Mouse (Mus musculus): Measurements from ENCODE around the gene D630045J12Rik. TPM values are rescaled to one million over a fixed set of nuclear protein-coding genes. Genes with fewer than 3 reads are reported as not detected.

Gene D630045J12Rik
- polyA plus RNA-seq, 1 experiment from 2014 or later: 2.4 TPM

- Histone ChIP-seq H3K4me1 (ENCODE audit: control insufficient read depth, insufficient read depth, low read length) (no peaks in the 10 kb centered on the region), H3K27ac (ENCODE audit: low read length) (no peak overlapping the region), H3K9ac (ENCODE audit: low read length) (no peak overlapping the region), H3K4me3 (replicated peaks; ENCODE audit: low read length) (no peak overlapping the region), H3K9me3 (replicated peaks; ENCODE audit: control insufficient read depth, low read length) (no peaks in the 10 kb centered on the region), H3K36me3 (ENCODE audit: control insufficient read depth, insufficient read depth, low read length) (no peaks in the 10 kb centered on the region), H3K27me3 (ENCODE audit: control insufficient read depth, insufficient read depth, low read length) (no peaks in the 10 kb centered on the region), H3K4me2 (ENCODE audit: low read depth, low read length) (no peak overlapping the region)
- WGBS: 66% methylated on average over 5 of the region's 5 CpGs
- no peak; the same call in 1 of the 2 replicates for ATAC-seq (ENCODE audit: insufficient read depth, low FRiP score)
These were observed 9.8 kb upstream of the D630045J12Rik start for GRCm38 (mm10) chr6:38263393-38264159.

DNA sequence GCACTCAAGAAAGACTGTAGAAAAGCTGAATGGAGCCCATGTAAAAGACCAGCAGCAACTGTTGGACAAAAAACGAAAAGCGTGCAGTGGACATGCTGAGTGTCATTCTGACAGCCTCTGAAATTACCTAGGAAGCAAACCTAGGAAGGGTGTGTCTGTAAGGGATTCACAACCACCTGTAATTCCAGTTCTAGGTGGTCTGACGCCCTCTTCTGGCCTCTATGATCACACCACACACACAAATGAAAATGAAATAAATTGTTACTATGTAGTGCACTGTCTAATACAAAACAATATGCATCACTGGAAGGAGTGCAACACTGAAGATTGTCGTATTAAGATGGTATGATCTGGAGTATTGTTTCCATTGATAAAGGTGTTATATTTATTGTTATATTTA lies 8.1 kb upstream of the D630045J12Rik start:
- Histone ChIP-seq H3K27ac (ENCODE audit: low read length) (no peak overlapping the region), H3K9me3 (replicated peaks; ENCODE audit: control insufficient read depth, low read length) (no peaks in the 10 kb centered on the region), H3K4me2 (ENCODE audit: low read depth, low read length) (no peak overlapping the region), H3K9ac (ENCODE audit: low read length) (no peak overlapping the region), H3K4me3 (replicated peaks; ENCODE audit: low read length) (no peak overlapping the region), H3K27me3 (ENCODE audit: control insufficient read depth, insufficient read depth, low read length) (no peaks in the 10 kb centered on the region), H3K4me1 (ENCODE audit: control insufficient read depth, insufficient read depth, low read length) (no peaks in the 10 kb centered on the region), H3K36me3 (ENCODE audit: control insufficient read depth, insufficient read depth, low read length) (no peaks in the 10 kb centered on the region)
- ATAC-seq (ENCODE audit: insufficient read depth, low FRiP score): no peak
- 71% methylated on average over 4 of the region's 4 CpGs for WGBS

GRCm38 (mm10) chr6:38257506-38257905 lies 3.7 kb upstream of the D630045J12Rik start:
- Histone ChIP-seq H3K27ac (ENCODE audit: low read length) (no peak overlapping the region), H3K4me1 (ENCODE audit: control insufficient read depth, insufficient read depth, low read length) (peaks cover 11% of the 10 kb centered on the region), H3K9me3 (replicated peaks; ENCODE audit: control insufficient read depth, low read length) (no peaks in the 10 kb centered on the region), H3K4me3 (replicated peaks; ENCODE audit: low read length) (no peak overlapping the region), H3K36me3 (ENCODE audit: control insufficient read depth, insufficient read depth, low read length) (no peaks in the 10 kb centered on the region), H3K27me3 (ENCODE audit: control insufficient read depth, insufficient read depth, low read length) (no peaks in the 10 kb centered on the region), H3K4me2 (ENCODE audit: low read depth, low read length) (no peak overlapping the region), H3K9ac (ENCODE audit: low read length) (no peak overlapping the region)
- no peak for ATAC-seq (ENCODE audit: insufficient read depth, low FRiP score)
- 95% methylated on average over 8 of the region's 8 CpGs for WGBS

- ATAC-seq (ENCODE audit: insufficient read depth, low FRiP score): no peak
These were observed 3.0 kb upstream of the D630045J12Rik start for GRCm38 (mm10) chr6:38256793-38257192.

GRCm38 (mm10) chr6:38255794-38256193 lies 2.0 kb upstream of the D630045J12Rik start:
- Histone ChIP-seq H3K9me3 (replicated peaks; ENCODE audit: control insufficient read depth, low read length) (no peaks in the 10 kb centered on the region), H3K4me1 (ENCODE audit: control insufficient read depth, insufficient read depth, low read length) (peaks cover 15% of the 10 kb centered on the region), H3K9ac (ENCODE audit: low read length) (no peak overlapping the region), H3K36me3 (ENCODE audit: control insufficient read depth, insufficient read depth, low read length) (no peaks in the 10 kb centered on the region), H3K27ac (ENCODE audit: low read length) (no peak overlapping the region), H3K4me2 (ENCODE audit: low read depth, low read length) (no peak overlapping the region), H3K4me3 (replicated peaks; ENCODE audit: low read length) (no peak overlapping the region), H3K27me3 (ENCODE audit: control insufficient read depth, insufficient read depth, low read length) (no peaks in the 10 kb centered on the region)
- WGBS: 75% methylated on average over 2 of the region's 2 CpGs
- ATAC-seq (ENCODE audit: insufficient read depth, low FRiP score): no peak

More at GRCm38 (mm10) chr6:38256793-38257192, 3.0 kb upstream of the D630045J12Rik start:
- Histone ChIP-seq H3K27ac (ENCODE audit: low read length) (no peak overlapping the region), H3K4me1 (ENCODE audit: control insufficient read depth, insufficient read depth, low read length) (peaks cover 15% of the 10 kb centered on the region), H3K4me3 (replicated peaks; ENCODE audit: low read length) (no peak overlapping the region), H3K9me3 (replicated peaks; ENCODE audit: control insufficient read depth, low read length) (no peaks in the 10 kb centered on the region), H3K9ac (ENCODE audit: low read length) (no peak overlapping the region), H3K36me3 (ENCODE audit: control insufficient read depth, insufficient read depth, low read length) (no peaks in the 10 kb centered on the region), H3K27me3 (ENCODE audit: control insufficient read depth, insufficient read depth, low read length) (no peaks in the 10 kb centered on the region), H3K4me2 (ENCODE audit: low read depth, low read length) (no peak overlapping the region)
- WGBS: 78% methylated on average over 4 of the region's 4 CpGs

GRCm38 (mm10) chr6:38252766-38253735 lies 758 bp downstream of the D630045J12Rik start:
- Histone ChIP-seq H3K4me3 (replicated peaks; ENCODE audit: low read length) (peak overlapping the region; percentile 74), H3K9ac (ENCODE audit: low read length) (peak overlapping the region; percentile 90), H3K9me3 (replicated peaks; ENCODE audit: control insufficient read depth, low read length) (no peaks in the 10 kb centered on the region), H3K4me1 (ENCODE audit: control insufficient read depth, insufficient read depth, low read length) (peaks cover 15% of the 10 kb centered on the region), H3K36me3 (ENCODE audit: control insufficient read depth, insufficient read depth, low read length) (no peaks in the 10 kb centered on the region), H3K27me3 (ENCODE audit: control insufficient read depth, insufficient read depth, low read length) (no peaks in the 10 kb centered on the region), H3K27ac (ENCODE audit: low read length) (peak overlapping the region; percentile 47), H3K4me2 (ENCODE audit: low read depth, low read length) (peak overlapping the region; percentile 87)
- 8% methylated on average over 19 of the region's 19 CpGs for WGBS
- ATAC-seq (ENCODE audit: insufficient read depth, low FRiP score): no peak

DNA sequence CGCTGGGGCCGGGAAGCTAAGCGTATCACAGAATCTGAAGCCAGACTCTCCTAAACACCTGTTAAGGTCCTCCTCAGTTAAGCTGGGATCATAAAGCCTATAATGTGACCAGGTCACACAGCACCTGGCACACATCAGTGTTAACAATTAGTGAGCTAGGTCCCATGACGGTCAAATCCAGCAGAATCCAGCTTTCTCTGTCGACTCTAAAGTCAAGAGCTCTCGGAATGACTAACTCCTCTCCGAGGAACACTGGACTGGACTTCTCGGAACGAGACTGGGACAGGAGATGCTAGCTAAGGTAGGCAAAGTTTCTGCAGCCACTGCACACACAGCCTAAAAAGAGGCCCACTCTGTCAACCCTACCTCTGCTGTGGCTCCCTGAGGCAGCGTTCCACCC lies 1.7 kb downstream of the D630045J12Rik start:
- Histone ChIP-seq H3K36me3 (ENCODE audit: control insufficient read depth, insufficient read depth, low read length) (no peaks in the 10 kb centered on the region), H3K4me2 (ENCODE audit: low read depth, low read length) (peak overlapping the region; percentile 87; the same call in 1 of the 2 replicates), H3K4me1 (ENCODE audit: control insufficient read depth, insufficient read depth, low read length) (peaks cover 15% of the 10 kb centered on the region), H3K27ac (ENCODE audit: low read length) (no peak overlapping the region), H3K4me3 (replicated peaks; ENCODE audit: low read length) (0 out of 2 replicates have a peak overlapping the region, but pooled peaks have one; percentile 74), H3K27me3 (ENCODE audit: control insufficient read depth, insufficient read depth, low read length) (no peaks in the 10 kb centered on the region), H3K9ac (ENCODE audit: low read length) (0 out of 2 replicates have a peak overlapping the region, but pooled peaks have one; percentile 19), H3K9me3 (replicated peaks; ENCODE audit: control insufficient read depth, low read length) (no peaks in the 10 kb centered on the region)
- 64% methylated on average over 10 of the region's 10 CpGs for WGBS
- ATAC-seq (ENCODE audit: insufficient read depth, low FRiP score): no peak

DNA sequence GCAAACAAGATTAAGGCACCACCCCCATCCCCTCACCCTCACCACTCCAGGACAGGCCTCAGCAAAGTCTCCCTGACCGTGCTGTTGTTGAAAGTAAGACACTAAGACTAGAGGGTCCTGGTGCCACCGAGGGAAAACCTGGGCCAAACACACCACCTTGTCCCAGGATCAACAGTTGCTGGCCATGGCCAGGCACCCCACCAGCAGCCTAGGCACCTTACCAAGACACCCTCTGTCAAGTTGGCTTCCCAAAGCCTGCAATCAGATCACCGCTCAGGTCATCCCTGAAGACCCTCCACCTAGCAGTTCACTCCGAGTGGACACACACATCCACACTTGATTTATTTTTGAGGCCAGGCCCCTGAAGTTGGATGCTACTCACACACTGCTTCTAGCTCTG lies 2.3 kb downstream of the D630045J12Rik start:
- Histone ChIP-seq H3K4me1 (ENCODE audit: control insufficient read depth, insufficient read depth, low read length) (peaks cover 15% of the 10 kb centered on the region), H3K4me2 (ENCODE audit: low read depth, low read length) (no peak overlapping the region), H3K9me3 (replicated peaks; ENCODE audit: control insufficient read depth, low read length) (no peaks in the 10 kb centered on the region), H3K27me3 (ENCODE audit: control insufficient read depth, insufficient read depth, low read length) (no peaks in the 10 kb centered on the region), H3K4me3 (replicated peaks; ENCODE audit: low read length) (no peak overlapping the region), H3K27ac (ENCODE audit: low read length) (no peak overlapping the region), H3K9ac (ENCODE audit: low read length) (no peak overlapping the region), H3K36me3 (ENCODE audit: control insufficient read depth, insufficient read depth, low read length) (no peaks in the 10 kb centered on the region)
- ATAC-seq (ENCODE audit: insufficient read depth, low FRiP score): no peak
- 52% methylated on average over 4 of the region's 4 CpGs for WGBS

- ATAC-seq (ENCODE audit: insufficient read depth, low FRiP score): no peak
- Histone ChIP-seq H3K4me2 (ENCODE audit: low read depth, low read length) (no peak overlapping the region), H3K27ac (ENCODE audit: low read length) (no peak overlapping the region), H3K4me3 (replicated peaks; ENCODE audit: low read length) (no peak overlapping the region), H3K9ac (ENCODE audit: low read length) (no peak overlapping the region), H3K4me1 (ENCODE audit: control insufficient read depth, insufficient read depth, low read length) (peaks cover 10% of the 10 kb centered on the region), H3K9me3 (replicated peaks; ENCODE audit: control insufficient read depth, low read length) (no peaks in the 10 kb centered on the region), H3K36me3 (ENCODE audit: control insufficient read depth, insufficient read depth, low read length) (no peaks in the 10 kb centered on the region), H3K27me3 (ENCODE audit: control insufficient read depth, insufficient read depth, low read length) (no peaks in the 10 kb centered on the region)
- 83% methylated on average over 4 of the region's 4 CpGs for WGBS
These were observed 6.4 kb downstream of the D630045J12Rik start for GRCm38 (mm10) chr6:38247362-38247761.
